Mouse (Mus musculus) left cerebral cortex, postnatal 4 days (tissue): ENCODE measurements at regions not wholly inside any gene's neighbourhood (a gene's known extent, or its start where the extent isn't known, plus 50 kb on each side); places are given as distances from the start of the nearest gene placed in this dataset.
"Not testable (repeated sequence)": the region's sequence is repeated elsewhere in the genome, so short reads cannot be mapped to it uniquely, and the experiment has no call there.

Source experiments
- DNase-seq: peaks from one replicate; pipeline ENCODE4 v3.0.0-alpha.2; 2022
- intact Hi-C: fragments of 180-260 bp; cut with DNase I; formaldehyde crosslinking; loops from one replicate; pipeline ENCODE4 v1.15.1; 2025

- DNase-seq = no peak
- intact Hi-C loops = no loop called here
Observed at GRCm38 (mm10) chr1:143258470-143259215, 381.8 kb upstream of the B3galt2 start.

GRCm38 (mm10) chr1:143263263-143264038 lies 377.0 kb upstream of the B3galt2 start:
- DNase-seq = no peak
- intact Hi-C loops = no loop called here

- intact Hi-C loops = no loop called here
Observed at GRCm38 (mm10) chr1:143265216-143265615, 375.2 kb upstream of the B3galt2 start.

GRCm38 (mm10) chr1:143286274-143286967 lies 354.0 kb upstream of the B3galt2 start:
- intact Hi-C loops = no loop called here
- no peak for DNase-seq

More at GRCm38 (mm10) chr1:143265216-143265615, 375.2 kb upstream of the B3galt2 start:
- no peak for DNase-seq

- intact Hi-C loops = no loop called here
- no peak for DNase-seq
Observed at GRCm38 (mm10) chr1:143287448-143287847, 353.0 kb upstream of the B3galt2 start.

GRCm38 (mm10) chr1:143296555-143296954 lies 343.9 kb upstream of the B3galt2 start:
- no peak for DNase-seq
- intact Hi-C loops = no loop called here

- intact Hi-C loops = no loop called here
Observed at GRCm38 (mm10) chr1:143307379-143307778, 333.1 kb upstream of the B3galt2 start.

GRCm38 (mm10) chr1:143318381-143318780 lies 322.1 kb upstream of the B3galt2 start:
- DNase-seq = no peak
- intact Hi-C loops = no loop called here

More at GRCm38 (mm10) chr1:143307379-143307778, 333.1 kb upstream of the B3galt2 start:
- DNase-seq = no peak

- intact Hi-C loops = no loop called here
- no peak for DNase-seq
Observed at GRCm38 (mm10) chr1:143319568-143319967, 320.9 kb upstream of the B3galt2 start.

- intact Hi-C loops = no loop called here
- no peak for DNase-seq
Observed at GRCm38 (mm10) chr1:143351388-143351787, 289.1 kb upstream of the B3galt2 start.

GRCm38 (mm10) chr1:143360256-143360655 lies 280.2 kb upstream of the B3galt2 start:
- intact Hi-C loops, DNase-seq: not testable (repeated sequence)

- intact Hi-C loops = no loop called here
- no peak for DNase-seq
Observed at GRCm38 (mm10) chr1:143391851-143392250, 248.6 kb upstream of the B3galt2 start.
